Mouse (Mus musculus) left cerebral cortex, adult 11 months (tissue): ENCODE measurements around the gene Rpl35a.
"Not testable (repeated sequence)": the region's sequence is repeated elsewhere in the genome, so short reads cannot be mapped to it uniquely, and the experiment has no call there.

Source experiments
- DNase-seq: peaks from one replicate; pipeline ENCODE4 v3.0.0; 2022; ENCODE audit warnings: low spot score

Gene Rpl35a

DNA sequence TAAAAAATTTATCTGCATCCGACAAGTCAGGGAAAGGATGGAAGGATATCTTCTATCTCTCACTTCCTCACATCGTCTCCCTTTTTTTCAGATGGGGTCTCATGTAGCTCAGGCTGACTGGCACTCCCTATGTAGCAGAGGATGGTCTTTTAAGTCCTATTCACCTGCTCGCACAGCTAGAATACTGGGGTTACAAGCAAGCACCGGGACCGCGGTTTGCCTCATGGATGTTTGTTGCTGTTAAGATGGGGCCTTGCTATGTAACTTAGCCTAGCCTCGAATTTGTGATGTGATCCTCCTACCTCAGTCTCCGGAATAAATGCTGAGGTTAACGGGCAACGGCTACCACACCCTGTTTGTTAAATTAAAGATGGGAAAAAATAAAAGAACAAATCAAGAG is 598 bp upstream of the Rpl35a start:
- DNase-seq: no peak

DNA sequence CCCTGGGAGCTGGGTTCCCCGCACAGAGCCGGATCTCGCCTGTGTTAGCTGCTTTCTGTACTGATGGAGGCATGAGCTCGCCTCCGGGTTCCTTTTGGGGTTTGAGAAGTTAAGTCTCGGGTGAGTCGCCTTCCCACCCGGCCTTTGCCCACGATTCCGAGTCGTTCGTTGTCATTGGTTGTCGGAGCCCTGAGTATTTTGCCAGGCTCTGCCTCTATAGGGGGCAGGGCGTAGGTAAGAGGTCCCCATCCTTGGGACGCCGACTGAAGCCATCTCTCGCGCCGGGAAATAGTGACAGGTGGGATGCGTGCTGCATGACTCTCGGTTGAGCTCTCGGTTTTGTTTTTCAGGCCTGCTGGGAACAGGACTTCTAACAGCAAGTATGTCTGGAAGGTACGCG is 533 bp downstream of the Rpl35a start:
- DNase-seq: no peak

DNA sequence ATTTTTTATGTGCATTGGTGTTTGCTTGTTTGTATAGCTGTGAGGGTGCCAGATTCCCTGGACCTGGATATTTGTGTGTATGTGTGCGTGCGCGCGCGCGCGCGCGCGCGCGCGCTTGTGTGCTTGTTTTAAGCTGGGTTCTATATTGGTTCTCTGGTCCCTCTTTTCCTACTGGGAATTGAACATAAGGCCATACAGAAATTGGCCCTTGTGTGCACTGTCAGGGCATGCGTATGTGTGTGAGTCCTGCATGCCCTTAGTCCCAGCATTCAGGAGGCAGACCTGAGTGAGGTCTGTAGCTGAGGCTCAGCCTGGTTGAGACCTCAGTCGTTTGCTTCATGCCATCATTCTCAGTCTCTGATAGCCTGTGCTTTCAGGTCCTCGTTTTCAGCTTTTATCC is 1.8 kb downstream of the Rpl35a start:
- DNase-seq: no peak

DNA sequence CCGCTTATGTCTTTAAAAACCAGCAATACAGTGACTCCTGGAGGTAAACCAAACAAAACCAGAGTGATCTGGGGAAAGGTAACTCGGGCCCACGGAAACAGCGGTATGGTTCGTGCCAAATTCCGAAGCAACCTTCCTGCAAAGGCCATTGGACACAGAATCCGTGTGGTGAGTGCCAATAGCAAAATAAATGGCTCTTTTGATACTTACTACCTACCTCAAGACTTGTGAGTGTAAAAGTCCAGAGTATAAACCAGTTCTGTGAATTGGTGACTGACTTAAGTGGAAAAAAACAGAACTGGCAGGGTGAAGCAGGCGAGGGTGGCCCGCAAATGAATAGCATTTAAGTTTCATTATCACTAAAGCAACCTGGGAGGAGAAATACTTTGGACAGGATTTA is 2.4 kb downstream of the Rpl35a start:
- not testable (repeated sequence) for DNase-seq

DNA sequence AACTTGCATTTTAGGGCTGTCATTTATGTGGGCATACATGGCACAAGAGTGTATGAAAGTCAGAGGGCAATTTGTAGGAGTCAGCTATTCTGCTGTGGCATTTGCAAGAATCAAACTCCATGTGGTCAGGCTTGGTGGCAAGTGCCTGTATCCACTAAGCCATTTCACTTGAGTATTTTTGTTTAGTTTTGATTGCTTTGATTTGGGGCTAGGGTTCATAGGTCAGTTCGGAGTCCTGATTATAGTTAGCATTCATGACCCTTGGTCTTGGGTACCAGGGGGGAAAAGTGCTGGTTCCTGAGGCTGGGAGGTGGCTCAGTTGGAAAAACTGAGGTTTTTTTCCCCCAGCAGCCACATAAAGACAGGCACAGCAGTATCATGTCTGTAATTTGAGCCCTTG is 3.2 kb downstream of the Rpl35a start:
- no peak for DNase-seq

DNA sequence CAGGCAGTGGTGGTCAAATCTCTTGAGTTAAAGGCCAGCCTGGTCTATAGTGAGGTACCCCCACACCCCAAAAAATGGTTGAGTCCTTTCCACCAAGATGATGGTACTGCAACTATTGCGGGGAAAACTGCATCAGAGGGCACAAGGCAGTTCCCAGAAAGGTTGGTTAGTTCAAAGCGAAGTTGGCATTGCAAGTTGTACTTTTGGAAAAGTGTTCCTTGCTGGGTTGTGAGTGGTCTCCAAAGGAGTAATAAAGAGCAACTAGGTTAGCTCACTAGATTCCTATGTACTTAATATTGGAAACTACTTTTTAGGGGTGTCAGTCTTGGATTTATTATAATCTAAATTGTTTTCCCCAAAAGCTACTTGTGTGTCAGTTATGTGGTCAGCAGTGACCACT is 4.7 kb downstream of the Rpl35a start:
- DNase-seq: no peak

DNA sequence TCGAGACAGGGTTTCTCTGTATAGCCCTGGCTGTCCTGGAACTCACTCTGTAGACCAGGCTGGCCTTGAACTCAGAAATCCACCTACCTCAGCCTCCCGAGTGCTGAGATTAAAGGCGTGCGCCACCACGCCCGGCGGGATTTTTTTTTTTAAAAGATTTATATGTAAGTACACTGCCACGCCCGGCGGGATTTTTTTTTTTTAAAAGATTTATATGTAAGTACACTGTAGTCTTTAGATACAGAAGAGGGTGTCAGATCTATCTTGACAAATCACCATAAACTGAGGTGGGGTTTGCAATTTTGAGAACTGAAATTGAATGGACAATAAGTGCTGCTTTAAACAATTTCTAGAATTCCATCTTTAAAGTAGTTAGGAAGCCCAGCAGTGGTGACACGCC is 5.1 kb downstream of the Rpl35a start:
- no peak for DNase-seq

DNA sequence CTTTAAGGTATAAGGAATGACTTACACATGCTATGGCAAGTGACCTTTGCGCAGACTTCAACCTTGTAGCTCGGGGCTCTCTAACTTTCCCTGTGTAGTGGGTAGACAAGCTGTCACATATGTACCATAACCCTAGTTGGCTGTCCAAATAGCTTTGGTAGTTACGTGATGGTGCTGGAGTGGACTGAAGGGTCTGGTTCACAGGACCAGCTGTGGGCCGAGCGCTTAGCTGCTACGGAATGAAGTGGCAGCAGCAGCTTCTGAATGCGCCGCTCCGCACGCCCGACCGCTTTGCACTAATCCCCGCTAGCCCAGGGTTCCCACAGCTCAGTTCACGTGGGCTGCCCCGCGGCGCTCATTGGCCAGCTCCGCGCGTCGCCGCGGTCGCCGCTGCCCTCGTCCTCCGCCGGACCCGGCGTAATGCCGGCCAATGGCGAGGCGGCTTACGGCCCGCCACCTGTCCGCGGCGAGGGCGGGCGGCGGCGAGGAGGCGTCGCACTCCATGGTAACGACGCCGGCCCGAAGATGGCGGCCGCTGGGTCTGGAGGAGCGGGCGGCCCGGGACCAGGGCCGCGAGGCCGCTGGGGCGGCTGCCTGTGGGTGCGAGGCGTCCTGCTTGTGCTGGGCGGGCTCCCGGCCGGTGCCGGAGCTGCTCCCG is 5.9 kb downstream of the Rpl35a start, which contains the start of gene Lmln:
Gene Lmln, plus strand, starts transcription at position 498 of the 658 bp plus-strand sequence.
- DNase-seq: peak; percentile 85

DNA sequence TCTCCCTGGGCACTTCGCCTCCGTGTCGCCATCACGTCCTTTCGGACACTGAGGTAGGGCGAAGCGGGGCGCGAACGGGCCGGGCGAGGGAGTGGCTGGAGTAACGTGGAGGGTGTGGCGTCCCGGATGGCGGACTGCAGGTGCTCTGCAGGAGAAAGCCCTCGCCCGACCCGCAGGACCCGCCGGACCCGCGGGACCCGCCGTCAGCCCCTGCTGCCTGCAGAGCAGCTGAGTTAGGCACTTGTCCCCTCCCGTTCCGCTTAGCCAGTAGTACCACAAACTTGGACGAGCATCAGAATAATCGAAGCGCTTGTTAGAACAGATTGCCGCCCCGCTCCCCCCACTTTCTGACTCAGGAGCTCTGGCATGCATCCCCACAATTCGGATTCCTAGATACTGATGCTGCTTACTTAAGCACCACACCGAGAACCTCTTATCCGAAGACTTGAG is 6.5 kb downstream of the Rpl35a start:
- DNase-seq: peak; percentile 33

DNA sequence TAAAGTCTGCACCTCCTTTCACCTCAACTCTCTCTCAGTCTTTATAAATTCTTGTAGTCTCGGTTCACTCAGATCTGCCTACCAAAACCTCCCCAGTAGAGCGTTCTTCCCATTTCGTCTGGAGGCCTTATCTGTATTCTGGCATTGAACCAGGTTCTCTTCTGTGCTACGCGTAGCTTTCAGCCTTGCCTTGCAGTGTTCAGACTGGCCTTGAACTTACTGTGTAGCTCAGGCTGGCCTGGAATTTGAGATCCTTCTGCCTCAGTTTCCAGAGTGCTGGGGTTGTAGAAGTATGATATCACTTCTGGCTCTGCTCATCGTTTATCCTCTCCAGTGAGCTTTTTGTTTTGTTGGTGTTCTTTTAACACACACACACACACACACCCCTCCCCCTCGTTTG is 7.0 kb downstream of the Rpl35a start:
- DNase-seq: no peak

DNA sequence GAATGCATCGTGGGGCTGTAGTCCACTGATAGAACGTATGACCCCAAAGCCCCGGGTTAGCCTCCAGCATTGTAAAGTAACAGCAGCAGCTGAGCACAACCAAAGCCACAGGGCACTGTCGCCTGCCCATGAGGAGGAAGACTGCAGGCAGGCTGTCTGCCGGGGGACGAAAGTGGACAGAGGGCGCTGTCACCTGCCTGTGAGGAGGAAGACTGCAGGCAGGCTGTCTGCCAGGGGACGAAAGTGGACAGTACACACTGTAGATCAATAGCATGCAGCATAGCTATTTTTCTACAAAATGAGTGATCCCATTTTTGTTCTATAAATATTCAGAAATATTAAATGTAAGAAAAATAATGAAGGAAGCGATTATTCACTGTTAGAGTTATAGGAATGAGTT is 8.4 kb downstream of the Rpl35a start:
- DNase-seq: no peak

DNA sequence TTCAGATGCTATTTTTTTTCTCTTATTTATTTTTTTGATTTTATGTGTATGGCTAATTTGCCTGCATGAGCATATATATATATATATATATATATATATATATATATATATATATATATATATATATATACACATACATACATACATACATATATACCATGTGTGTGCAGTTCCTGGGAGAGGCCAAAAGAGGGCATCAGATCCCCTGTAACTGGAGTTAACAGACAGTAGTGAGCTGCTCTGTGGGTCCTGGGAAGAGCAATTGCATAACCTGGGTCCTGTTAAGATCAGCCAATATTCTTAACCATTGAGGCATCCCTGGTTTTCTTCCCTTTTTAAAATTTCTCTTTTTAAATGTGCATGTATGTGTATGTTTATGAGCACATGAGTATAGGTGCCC is 14.7 kb downstream of the Rpl35a start:
- DNase-seq: no peak

DNA sequence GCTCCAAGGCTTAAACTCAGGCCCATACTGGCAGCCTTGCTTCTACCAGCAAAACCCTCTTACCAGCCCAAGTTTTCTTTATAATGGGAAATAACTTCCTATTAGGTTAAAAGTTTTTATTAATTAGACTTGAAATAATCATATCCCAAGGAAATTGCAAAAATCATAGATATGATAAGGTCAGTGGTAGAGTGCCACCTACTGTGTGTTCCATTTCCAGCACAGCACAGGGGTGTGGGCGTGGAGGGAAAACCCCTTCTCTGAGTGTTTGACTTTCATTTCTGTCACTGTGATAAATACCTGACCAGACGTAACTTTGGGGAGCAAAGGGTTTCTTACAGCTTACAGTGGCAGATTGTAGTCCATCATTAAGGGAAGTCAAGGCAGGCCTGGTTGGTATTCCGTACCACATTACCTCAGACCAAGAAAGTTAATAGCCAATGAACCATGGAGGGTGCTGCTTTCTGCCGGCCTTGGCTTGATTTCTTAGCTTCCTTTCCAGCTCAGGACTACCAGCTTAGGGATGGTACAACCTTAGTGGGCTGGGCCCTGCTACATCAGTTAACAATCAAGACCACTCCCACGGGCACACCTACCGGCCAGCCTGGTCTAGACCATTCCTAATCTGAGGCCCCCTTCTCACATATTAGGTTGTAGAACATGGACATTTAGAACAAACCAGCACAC is 16.8 kb downstream of the Rpl35a start:
- DNase-seq: no peak

DNA sequence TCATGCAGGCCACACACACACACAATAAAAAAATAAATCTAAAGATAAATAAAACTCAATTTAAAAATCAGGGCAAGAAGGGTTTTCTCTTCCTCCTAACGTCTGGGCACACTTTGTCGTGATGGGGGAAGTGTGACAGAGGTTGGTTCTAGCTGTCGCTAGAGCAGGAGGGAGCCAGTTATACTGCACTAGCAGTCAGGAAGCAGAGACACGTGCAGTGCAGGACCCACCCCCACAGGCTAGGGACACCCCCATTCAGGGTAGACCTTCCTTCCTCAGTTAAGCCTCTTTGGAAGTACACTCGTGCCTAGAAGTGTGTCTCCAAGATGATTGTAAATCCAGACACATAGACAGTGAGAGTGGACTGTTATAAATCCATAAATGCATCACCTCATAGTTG is 18.7 kb downstream of the Rpl35a start:
- no peak for DNase-seq

DNA sequence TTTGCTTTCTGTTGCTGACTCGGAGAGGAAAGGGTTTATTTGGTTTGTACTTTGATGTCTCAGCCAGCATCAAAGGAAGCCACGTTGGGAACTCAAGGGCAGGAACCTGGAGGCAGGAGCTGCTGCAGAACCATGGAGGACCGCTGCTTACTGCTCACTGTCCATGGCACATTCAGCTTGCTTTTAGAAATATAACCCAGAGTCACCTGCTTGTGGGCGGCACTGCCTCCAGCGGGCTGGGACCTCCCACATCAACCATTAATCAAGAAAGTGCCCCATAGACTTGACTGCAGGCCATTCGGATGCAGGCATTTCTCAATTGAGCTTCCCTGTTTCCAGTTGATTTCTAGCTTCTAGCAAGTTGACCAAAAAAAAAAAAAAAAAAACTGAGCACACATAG is 19.8 kb downstream of the Rpl35a start:
- no peak for DNase-seq

DNA sequence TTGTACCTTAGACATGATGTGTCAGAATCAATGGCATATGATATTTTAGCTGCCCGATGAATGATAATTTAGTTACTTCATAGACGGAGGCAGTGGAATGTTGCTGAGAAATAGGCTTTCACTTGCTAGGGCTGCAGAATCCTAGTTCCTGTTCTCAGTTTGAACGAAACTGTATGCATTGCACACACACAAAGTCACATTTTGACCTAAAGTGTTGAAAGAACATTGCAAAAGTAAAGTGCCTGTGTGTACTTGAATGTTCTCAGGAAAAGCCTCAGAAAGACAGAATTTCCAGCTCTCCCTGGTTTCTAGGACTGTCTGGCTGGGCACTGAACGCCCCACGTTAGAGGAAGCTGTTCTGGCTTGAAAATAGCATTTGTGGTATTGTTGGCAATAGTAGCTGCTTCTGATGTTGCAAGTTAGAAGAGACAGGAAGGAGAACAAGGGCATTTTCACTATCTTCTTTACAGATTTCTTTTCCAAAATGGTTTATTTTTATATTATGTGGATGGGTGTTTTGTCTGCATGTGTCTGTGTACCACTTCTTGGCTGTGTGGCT is 20.9 kb downstream of the Rpl35a start:
- no peak for DNase-seq

DNA sequence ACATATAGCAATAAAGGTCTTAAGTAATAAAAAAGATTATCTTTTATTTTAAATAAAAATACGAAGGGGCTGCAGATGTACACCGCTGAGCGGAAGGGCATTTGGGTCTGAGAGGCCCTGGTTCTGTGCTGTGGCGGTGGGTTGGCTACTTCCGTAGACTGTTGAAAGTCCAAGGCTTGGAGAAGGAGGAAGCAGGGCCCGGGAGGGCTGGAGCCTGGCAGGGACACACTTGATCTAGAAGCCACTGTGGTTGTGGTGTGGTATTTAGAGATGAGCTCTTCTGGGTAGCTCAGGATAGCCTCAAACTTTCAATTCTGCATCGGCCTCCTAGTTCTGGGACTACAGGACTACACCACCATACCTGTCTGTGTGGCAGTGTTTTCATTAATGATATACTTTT is 23.8 kb downstream of the Rpl35a start:
- no peak for DNase-seq

DNA sequence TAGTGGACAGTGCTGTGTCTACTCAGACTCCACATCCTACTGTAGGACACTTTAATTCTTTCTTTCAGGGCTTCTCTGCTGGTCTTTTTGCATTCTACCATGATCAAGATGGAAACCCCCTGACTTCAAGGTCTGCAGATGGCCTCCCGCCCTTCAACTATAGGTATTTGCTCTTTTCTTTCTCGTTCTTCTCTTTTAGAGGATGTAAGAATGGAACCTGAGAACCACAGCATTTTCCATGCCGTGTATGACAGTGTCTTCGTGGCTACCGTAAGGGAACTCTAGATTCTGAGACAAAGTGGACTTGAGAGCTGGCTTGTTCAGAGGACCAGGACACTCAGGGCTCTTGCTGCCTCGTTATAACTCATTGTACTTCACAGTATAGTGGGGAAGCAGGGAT is 26.7 kb downstream of the Rpl35a start:
- no peak for DNase-seq

DNA sequence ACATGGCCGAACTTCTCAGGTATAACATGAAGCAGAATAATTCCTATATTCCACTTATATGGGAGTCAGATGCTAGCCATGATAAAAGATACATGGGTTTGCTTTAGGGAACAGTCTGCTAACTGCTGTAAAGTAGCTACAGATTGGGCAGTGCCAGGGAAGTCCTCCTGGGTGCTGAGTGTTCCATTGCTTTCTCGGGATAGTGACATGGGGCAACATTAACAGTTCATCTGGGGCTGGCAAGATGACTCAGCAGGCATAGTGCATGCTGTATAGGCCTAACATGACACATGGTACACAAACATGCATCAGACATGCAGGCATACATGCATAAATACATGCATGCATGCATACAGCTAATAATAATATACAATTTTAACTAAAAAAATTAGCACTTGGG is 27.7 kb downstream of the Rpl35a start:
- DNase-seq: no peak

DNA sequence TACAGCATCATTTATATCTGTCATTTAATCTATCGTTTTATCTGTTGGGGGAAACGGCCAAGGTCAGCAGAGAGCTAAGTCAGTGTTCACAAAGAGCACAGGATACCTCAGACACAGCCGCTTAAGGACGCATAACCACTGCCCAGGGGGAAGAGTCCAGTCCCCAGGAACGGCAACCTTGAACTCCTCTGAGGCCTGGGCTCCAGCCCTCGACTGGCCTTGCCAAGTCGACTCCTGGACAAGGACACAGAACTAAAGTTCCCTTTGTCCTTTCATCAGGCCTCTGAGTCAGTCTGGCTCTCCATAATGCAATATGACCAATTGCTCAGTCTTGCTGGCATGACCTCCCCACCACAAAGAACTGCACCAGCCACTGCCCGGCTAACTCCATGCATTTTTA is 29.4 kb downstream of the Rpl35a start:
- no peak for DNase-seq
